Mouse (Mus musculus): ENCODE measurements at regions not wholly inside any gene's neighbourhood (a gene's known extent, or its start where the extent isn't known, plus 50 kb on each side); places are given as distances from the start of the nearest gene placed in this dataset.

- TF ChIP-seq CEBPB (IDR thresholded peaks at IDR 0.05; ENCODE audit: low read depth): no peak
- TF ChIP-seq CTCF (IDR thresholded peaks at IDR 0.05; ENCODE audit: control insufficient read depth, insufficient read depth, insufficient read length): no peak
Observed at GRCm38 (mm10) chr19:24622309-24622708, 51.5 kb upstream of the Tmem252 start.

All from C2C12 (cell line).